Mouse (Mus musculus) E14TG2a.4 (cell line): ENCODE measurements around the gene Dync1i2.

Source experiments
- H3K27me3 ChIP-seq: 2 replicates; pipeline ENCODE4 v1.6.1; 2014; ENCODE audit warnings: low read length, control low read depth; ENCODE audit not compliant: insufficient read depth
- H3K36me3 ChIP-seq: 2 replicates; pipeline ENCODE4 v1.6.1; 2014; ENCODE audit warnings: low read length, control low read depth; ENCODE audit not compliant: insufficient read depth
- H3K4me1 ChIP-seq: replicated peaks from 2 replicates; pipeline ENCODE4 v1.6.1; 2014; ENCODE audit warnings: low read depth, low read length, control low read depth
- H3K4me3 ChIP-seq: replicated peaks from 2 replicates; pipeline ENCODE4 v1.5.1; 2014; ENCODE audit warnings: mild to moderate bottlenecking, low read length
- H3K9me3 ChIP-seq: 2 replicates; pipeline ENCODE4 v1.6.1; 2014; ENCODE audit warnings: low read length, control low read depth
- CTCF ChIP-seq: conservative IDR thresholded peaks from 2 replicates; pipeline ENCODE4 v1.5.1; 2014; ENCODE audit warnings: low read length
- NANOG ChIP-seq: IDR thresholded peaks from 2 replicates; pipeline ENCODE4 v1.6.1; 2014; ENCODE audit warnings: borderline replicate concordance, low read length, mixed read lengths
- POU5F1 ChIP-seq: IDR thresholded peaks from 2 replicates; pipeline ENCODE4 v1.6.1; 2014; ENCODE audit warnings: low read length, borderline replicate concordance

Gene Dync1i2

DNA sequence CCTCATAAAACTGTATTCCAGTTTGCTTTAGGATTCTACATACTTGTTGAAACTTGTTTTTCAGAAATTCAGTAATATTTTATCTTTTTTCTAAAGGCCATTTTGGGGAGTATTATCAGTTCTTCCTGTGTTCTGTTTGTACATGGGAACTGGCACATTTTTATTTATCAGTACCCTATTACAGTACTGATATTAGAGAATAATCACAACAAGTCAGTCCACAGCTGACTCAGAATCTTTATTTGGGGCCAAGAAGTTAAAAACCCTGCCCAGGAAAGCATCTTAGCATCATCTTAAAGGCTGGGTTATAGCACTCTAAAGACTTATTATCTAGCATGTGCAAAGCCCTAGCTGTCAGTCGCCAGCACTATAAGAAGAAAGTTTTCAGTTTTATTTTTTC lies 18.1 kb downstream of the Dync1i2 start:
- H3K9me3 ChIP-seq = no peaks in the 10 kb centered on the region
- H3K27me3 ChIP-seq = no peaks in the 10 kb centered on the region
- TF ChIP-seq POU5F1 (no peak), CTCF (no peak), NANOG (no peak)
- H3K4me1 ChIP-seq = no peaks in the 10 kb centered on the region
- H3K4me3 ChIP-seq = no peak overlapping the region
- H3K36me3 ChIP-seq = peaks cover 17% of the 10 kb centered on the region

DNA sequence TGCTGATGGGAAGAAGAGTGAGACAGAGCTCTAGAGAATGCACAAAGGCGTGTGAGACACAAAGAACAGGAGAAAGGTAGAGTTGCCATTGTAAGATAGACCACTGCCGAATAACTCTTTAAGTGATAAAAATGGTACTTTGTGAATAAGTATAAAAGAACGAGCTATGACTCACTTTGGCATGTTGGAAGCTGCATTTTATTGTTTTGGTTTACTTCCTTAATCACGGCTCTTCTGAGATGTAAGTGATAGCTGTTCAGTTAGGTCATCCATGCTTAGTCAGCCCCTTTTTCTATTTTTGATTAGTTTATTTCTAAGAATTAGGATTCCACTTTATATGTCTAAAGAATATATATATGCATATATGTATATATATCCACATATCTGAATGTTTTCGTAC lies 20.4 kb downstream of the Dync1i2 start:
- H3K9me3 ChIP-seq = no peaks in the 10 kb centered on the region
- TF ChIP-seq CTCF (no peak), NANOG (no peak), POU5F1 (no peak)
- H3K36me3 ChIP-seq = peaks cover 13% of the 10 kb centered on the region
- no peaks in the 10 kb centered on the region; the same call in 1 of the 2 replicates for H3K4me1 ChIP-seq
- no peak overlapping the region for H3K4me3 ChIP-seq
- H3K27me3 ChIP-seq = no peaks in the 10 kb centered on the region

DNA sequence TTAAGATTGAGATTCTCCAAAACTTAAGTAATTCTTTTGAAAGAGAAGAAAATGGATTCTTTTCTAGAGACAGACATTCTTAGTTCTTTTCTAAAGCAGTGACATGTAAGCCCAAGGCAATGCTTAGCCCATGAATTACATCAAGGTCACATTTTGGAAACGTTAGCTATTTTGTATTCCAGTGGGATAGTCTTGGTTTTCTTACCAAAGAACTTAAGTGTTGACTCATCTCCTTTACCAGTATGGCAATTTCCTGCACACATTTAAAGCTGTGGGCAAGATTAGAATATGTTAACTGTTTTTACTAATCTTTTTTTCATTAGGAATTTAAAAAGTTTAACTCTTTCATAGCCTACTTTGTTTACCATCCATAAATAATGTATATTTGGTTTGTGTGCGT lies 21.5 kb downstream of the Dync1i2 start:
- Histone ChIP-seq H3K36me3 (peaks cover 16% of the 10 kb centered on the region), H3K9me3 (no peaks in the 10 kb centered on the region), H3K4me1 (no peaks in the 10 kb centered on the region; the same call in 1 of the 2 replicates), H3K27me3 (no peaks in the 10 kb centered on the region), H3K4me3 (no peak overlapping the region)
- TF ChIP-seq CTCF (no peak), NANOG (no peak)

DNA sequence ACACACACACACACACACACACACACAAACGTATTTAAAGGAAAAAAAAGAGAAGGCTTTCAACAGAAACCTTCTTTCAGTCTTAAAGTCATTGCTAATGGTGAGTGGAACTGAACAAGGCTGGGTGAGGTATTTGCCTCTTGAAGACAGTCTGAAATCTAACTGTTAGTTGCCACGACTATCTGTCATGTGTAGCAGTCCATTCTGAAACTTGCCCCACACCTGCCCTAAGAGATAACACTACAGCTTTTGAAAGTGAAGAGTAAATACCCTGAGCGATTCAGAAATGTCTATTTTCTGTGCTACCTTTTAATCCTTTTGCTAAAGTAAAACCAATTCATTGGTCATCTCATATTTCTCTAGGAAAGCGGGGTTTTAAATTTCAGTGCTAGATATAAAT lies 23.9 kb downstream of the Dync1i2 start:
- TF ChIP-seq POU5F1 (no peak), CTCF (no peak), NANOG (no peak)
- H3K4me1 ChIP-seq = peaks cover 13% of the 10 kb centered on the region

DNA sequence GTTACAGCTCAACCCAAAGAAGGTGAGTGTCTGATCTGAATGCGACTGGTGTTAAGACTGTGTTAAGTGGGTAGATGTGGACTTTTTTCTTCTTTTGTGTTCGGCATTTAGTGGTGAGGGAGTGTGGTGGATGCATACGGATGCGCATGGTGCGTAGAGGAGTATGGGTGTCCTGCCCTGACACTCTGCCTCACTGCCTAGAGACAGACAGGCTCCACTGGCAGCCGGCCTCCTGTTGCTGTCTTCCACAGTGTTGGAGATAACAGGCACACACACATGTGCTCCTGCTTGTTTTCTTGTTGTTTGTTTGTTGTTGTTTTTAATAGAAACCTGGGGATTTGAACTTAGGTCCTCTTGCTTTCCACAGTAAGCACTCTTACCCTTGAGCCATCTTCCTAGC lies 24.5 kb downstream of the Dync1i2 start:
- Histone ChIP-seq H3K36me3 (peaks cover 14% of the 10 kb centered on the region), H3K27me3 (no peaks in the 10 kb centered on the region), H3K4me3 (no peak overlapping the region), H3K4me1 (peaks cover 14% of the 10 kb centered on the region), H3K9me3 (no peaks in the 10 kb centered on the region)
- TF ChIP-seq POU5F1 (no peak), NANOG (no peak), CTCF (no peak)

More for the DNA sequence above, 23.9 kb downstream of the Dync1i2 start:
- H3K27me3 ChIP-seq = no peaks in the 10 kb centered on the region
- no peaks in the 10 kb centered on the region for H3K9me3 ChIP-seq
- H3K4me3 ChIP-seq = no peak overlapping the region
- H3K36me3 ChIP-seq = peaks cover 14% of the 10 kb centered on the region

DNA sequence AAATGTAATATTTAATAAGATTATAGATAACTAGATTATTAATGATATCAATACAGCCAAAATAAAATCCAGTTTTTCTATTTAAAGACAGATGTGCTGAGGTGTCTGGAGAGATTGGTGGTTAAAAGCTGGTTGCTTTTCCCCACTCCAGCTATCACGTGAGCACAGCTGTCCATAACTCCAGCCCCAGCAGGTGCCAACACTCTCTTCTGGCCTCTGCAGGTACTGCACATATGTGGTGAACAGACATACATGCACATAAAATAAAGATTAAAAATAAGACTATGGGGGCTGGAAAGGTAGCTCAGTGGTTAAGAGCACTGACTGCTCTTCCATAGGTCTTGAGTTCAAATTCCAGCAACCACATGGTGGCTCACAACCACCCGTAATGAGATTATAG lies 30.0 kb downstream of the Dync1i2 start:
- H3K27me3 ChIP-seq = peaks cover 2% of the 10 kb centered on the region; the same call in 1 of the 2 replicates
- no peak overlapping the region for H3K4me3 ChIP-seq
- H3K9me3 ChIP-seq = no peaks in the 10 kb centered on the region
- H3K4me1 ChIP-seq = peaks cover 50% of the 10 kb centered on the region
- TF ChIP-seq NANOG (no peak), POU5F1 (no peak), CTCF (no peak)
- H3K36me3 ChIP-seq = peaks cover 18% of the 10 kb centered on the region

DNA sequence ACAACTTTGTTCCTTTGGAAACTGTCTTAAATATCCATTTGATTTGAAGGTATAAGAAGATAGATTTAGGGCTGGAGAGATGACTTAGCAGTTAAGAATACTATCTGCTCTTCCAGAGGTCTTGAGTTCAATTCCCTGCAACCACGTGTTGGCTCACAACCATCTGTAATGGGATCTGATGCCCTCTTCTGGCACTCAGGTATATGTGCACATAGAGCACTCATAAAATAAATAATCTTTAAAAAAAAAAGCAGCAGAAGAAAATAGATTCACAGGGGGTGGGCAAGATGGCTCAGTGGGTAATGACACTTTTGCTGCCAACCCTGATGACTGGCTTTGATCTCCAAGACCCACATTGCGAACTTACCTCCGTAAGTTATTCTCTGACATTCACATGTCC lies 30.7 kb downstream of the Dync1i2 start:
- Histone ChIP-seq H3K36me3 (peaks cover 18% of the 10 kb centered on the region), H3K27me3 (peaks cover 2% of the 10 kb centered on the region; the same call in 1 of the 2 replicates), H3K9me3 (no peaks in the 10 kb centered on the region), H3K4me3 (no peak overlapping the region), H3K4me1 (peaks cover 50% of the 10 kb centered on the region)
- TF ChIP-seq POU5F1 (no peak), CTCF (peak; percentile 30), NANOG (no peak)

DNA sequence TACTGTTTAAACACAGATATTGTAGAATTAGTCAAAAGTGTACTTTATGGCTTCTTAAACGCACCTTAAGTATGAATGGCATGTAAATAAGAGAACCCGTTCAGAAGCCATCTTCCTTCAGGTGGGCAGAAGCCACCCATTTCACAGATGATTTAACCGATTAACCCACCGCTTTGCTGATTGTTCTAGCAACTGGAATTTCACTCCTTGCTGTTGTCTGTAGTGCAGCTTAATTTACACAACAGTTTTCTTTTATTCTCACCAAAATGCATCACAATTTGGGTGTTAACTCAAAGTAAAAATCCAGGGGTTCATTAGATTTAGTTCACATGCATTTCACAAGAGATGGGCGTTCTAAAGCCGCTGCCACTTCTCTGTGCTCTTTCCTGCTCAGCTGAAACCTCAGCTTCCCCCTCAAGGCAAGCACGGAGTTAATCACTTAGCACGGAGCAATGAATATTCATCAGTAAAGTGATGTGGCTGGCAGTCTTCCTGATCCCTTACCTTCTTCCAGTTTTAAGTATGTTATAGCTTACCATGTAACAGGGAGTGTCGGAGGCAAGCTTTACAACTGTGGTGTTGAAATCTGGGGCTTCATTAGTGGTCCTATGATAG lies 31.7 kb downstream of the Dync1i2 start:
- Histone ChIP-seq H3K9me3 (no peaks in the 10 kb centered on the region), H3K4me3 (no peak overlapping the region), H3K4me1 (peaks cover 50% of the 10 kb centered on the region), H3K27me3 (peaks cover 2% of the 10 kb centered on the region; the same call in 1 of the 2 replicates), H3K36me3 (peaks cover 17% of the 10 kb centered on the region)
- TF ChIP-seq NANOG (peak; percentile 96), CTCF (no peak), POU5F1 (peak; percentile 98)

DNA sequence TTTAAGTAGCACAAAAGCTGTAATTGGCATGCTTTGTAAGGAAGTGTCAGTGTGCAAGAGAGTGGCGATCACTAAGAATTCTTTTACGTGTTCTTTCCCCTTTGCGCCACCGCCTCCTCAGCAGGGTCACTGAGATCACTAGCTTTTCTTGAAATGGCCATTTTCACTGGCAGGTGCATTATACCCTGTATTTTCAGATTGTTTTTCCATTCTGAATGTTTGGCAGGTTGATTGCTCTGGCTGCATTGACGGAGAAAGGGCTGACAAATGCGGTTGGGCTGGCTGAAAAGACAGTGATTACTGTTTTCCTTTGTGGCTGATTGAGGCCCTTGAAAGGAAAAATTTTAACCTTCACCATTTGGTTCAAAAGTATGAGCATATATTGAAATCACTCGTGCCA lies 33.3 kb downstream of the Dync1i2 start:
- TF ChIP-seq CTCF = no peak
- TF ChIP-seq POU5F1 = no peak
- TF ChIP-seq NANOG = no peak
- Histone ChIP-seq H3K36me3 (peaks cover 27% of the 10 kb centered on the region), H3K9me3 (no peaks in the 10 kb centered on the region), H3K4me3 (no peak overlapping the region), H3K4me1 (peaks cover 42% of the 10 kb centered on the region), H3K27me3 (peaks cover 2% of the 10 kb centered on the region; the same call in 1 of the 2 replicates)
